Mouse (Mus musculus) right cerebral cortex, postnatal 14 days (tissue): Measurements from ENCODE around the gene Grk2.

Experiments
- DNase-seq: peaks from one replicate; pipeline ENCODE4 v3.0.0; 2022

Grk2 gene

DNA sequence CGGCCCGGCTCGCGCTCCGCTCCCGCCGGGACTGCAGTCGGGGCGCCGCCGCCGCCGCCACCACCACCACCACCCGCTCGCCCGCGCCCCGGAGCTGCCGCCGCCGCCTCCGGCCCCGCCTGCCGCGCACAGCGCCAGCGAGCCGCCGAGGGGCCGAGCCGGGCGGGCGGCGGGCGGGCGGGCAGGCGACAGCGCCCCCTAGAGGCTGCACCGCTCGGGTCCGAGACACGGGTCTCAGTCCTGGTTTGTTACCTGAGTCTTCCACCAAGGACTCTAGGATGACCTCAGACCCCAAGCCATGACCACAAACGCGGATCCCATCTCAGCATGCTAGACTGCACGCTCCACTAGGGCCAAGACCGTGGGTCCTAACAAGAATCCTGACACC is at the start of gene Grk2:
TSS of gene Grk2 (minus strand) at position 33 of the 388 bp plus-strand sequence.
- peak; percentile 82 for DNase-seq

DNA sequence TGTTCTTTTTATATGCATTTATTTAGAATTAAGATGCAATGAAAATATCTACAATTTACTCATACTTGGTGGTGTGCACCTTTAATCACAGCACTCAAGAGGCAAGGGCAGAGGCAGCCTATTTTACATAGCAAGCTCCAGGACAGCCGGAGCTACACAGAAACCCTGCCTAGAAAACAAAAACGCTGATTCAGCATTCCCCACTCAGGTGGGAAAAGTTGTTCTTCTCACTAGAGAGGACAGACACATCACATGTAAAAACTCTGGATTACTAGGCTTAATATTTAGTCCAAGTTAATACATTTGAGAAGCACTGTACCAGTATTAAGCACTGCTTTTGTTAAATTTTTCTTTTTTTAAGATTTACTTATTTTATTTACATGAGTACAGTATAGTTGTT is 43.4 kb upstream of the Grk2 start:
- DNase-seq: no peak

DNA sequence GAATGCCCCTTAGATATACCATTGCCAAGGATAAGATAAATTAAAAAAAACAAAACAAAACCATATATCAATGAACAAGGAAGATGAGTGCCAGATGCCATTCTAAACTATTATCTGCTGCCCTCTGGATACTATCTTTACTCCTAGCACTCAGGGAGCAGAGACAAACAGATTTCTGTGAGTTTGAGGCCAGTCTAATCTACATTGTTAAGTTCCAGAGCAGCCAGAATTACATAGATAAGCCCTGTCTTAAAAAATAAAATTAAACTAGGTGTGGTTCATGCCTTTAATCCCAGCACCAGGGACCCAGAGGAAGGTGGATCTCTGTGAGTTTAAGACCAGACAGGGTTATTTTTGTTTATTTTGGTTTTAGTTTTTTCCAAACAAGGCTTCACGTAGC is 40.5 kb upstream of the Grk2 start:
- DNase-seq: no peak

- peak; percentile 34 for DNase-seq
Observed at GRCm38 (mm10) chr19:4338162-4338561, 32.1 kb upstream of the Grk2 start.

DNA sequence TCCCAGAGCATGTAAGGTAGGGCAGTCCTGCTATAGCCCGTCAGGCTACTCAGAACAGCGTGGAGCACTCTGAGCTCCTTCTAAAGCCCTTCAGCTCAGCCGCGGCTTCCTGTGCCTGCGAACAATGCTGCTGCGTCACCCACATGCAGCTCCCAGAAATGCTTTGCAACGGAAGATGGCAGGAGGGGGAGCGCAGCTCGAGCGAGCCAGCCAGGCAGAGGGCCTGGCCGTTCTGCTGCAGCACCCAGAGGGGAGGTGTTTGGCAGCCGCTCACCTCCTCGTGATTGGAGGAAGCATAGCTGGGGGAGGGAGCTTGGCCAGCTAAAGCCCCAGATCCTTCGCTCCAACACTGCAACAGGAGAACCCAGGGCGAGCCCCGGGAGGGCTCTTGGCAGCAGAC is 27.8 kb upstream of the Grk2 start:
- DNase-seq: peak; percentile 86

DNA sequence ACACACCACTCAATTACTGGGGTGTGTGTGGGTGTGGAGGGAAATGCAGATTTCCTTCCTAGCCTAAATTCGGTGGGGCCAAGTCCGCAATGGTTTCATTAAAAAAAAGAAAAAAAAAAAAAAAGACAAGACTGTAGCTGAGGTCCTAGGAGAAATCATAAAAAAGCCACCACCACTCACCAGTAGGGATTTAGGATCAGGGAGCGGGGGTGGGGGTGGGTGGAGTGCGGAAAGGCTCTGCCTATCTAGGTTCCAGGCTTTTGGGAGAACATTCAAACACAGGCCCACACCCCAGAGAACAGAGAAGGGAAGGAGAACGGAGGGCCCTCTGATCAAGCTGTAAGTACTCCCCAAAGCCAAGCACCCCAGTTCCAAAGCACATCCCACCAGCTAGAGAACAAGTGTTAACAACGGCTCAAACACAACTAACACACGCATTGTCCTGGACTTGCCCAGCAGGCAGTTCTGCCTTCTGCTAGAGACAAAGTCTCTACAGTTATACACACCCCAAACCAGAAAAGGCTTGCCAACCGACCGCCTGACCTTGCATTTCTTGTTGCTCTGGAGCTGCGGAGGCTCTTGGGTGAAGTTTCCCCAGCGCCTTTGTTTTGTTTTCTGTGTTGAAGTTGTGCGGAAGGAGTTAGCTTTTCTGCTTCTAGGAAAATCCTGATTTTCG is 27.2 kb upstream of the Grk2 start:
- no peak for DNase-seq

GRCm38 (mm10) chr19:4332653-4333052 is 26.6 kb upstream of the Grk2 start:
- peak; percentile 48 for DNase-seq

- no peak for DNase-seq
Observed at GRCm38 (mm10) chr19:4331273-4331672, 25.3 kb upstream of the Grk2 start.

DNA sequence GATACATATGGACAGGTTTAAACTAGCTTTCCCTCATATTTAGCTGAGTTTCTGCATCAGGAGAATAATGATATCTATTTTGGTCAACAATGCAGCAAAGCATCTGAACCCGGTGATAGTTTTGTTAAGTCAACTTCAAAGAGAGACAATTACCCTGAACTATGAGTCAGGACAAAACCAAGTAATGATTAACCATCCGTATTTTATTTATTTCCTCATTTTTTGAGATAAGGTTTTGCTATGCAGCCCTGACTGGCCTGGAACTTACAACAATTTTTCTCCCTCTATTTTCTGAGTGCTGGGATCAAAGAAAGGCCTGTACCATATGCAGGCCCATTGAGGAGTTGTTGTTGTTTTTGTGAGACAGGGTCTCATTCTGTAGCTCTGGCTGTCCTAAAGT is 24.6 kb upstream of the Grk2 start:
- no peak for DNase-seq

DNA sequence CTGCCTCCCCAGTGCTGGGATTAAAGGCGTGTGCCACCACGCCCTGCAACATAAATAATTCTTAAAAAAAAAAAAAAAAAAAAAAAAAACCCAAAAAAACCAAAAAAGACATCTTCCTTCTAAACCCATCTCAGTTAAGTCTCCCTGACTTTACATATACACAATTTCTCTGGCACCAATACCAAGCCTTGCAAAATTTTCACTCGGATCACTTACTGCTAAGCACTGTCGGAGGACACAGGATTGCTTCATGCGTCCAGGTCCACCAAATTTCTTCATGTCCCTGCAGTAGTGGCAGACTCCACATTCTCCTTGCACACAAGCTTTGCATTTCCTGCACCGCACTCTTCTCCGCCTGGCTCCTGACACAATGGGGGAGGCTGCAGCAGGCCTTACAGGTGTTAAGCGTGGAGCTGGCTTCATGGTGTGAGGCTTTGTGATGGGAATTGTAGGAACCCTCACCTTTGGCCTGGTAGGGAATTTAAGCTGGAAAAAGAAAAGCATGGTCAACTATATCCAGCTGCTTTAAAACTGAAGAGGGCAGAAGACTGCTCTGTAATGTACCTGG is 22.8 kb upstream of the Grk2 start:
- DNase-seq: no peak

DNA sequence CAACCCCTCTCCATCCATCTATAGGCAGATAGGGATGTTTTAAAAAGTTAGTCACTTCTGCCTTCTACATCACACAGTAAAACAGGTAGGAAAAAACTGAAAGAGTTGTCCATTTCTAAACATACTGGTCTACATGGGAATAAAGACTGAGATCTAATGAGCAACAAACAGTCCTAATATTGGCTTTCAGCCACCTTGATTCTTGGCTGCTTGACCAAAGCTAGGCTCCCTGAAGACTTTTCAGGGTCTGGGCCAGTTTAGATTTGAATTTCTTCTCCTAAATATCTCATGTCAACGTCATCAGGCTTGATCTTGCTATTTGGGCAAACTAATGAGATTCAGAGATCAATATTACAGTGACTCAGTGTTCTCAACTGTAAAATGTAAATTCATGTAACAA is 20.9 kb upstream of the Grk2 start:
- DNase-seq: no peak

- no peak for DNase-seq
Observed at GRCm38 (mm10) chr19:4326106-4326505, 20.1 kb upstream of the Grk2 start.

- DNase-seq: no peak
Observed at GRCm38 (mm10) chr19:4322134-4322533, 16.1 kb upstream of the Grk2 start.

DNA sequence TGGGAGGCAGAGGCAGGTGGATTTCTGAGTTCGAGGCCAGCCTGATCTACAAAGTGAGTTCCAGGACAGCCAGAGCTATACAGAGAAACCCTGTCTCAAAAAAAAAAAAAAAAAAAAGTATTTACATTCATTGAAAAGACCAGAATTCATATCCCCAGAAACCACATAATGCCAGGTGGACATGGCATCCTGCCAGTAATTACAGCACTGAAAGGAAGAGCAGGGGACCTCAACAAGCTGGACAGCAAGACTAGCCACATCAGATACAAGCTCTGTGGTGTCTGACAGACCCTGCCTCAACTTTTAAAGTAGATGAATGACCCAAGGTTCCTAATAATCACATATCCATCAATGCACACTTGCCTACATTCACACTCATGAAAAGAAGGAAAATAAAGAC is 15.6 kb upstream of the Grk2 start:
- DNase-seq: no peak

- no peak for DNase-seq
Observed at GRCm38 (mm10) chr19:4319272-4319671, 13.2 kb upstream of the Grk2 start.

GRCm38 (mm10) chr19:4317181-4317580 is 11.2 kb upstream of the Grk2 start:
- DNase-seq: no peak

GRCm38 (mm10) chr19:4315223-4315944 is 9.4 kb upstream of the Grk2 start:
- DNase-seq: no peak

- DNase-seq: no peak
Observed at GRCm38 (mm10) chr19:4309776-4310185, 3.8 kb upstream of the Grk2 start.

DNA sequence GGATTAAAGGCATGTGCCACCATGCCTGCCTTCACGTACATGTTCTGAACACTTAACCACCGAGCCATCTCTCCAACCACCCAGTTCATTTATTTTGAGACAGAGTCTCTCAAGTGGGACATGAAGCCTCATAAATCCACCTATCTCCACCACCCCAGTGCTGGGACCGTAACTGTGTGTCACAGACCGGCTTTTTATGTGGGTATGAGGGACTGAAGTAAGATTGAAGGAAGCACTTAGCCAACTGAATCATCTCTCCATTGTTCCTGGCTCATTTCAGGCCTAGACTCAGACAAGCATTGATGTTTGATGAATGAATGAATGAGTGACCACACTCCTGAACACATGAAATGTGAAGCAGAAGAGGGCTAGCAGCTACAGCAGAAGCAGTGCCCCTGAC is 3.3 kb upstream of the Grk2 start:
- DNase-seq: no peak

GRCm38 (mm10) chr19:4305491-4306189 is 382 bp downstream of the Grk2 start:
- DNase-seq: no peak

- DNase-seq: no peak
Observed at GRCm38 (mm10) chr19:4304871-4305321, 1.1 kb downstream of the Grk2 start.

DNA sequence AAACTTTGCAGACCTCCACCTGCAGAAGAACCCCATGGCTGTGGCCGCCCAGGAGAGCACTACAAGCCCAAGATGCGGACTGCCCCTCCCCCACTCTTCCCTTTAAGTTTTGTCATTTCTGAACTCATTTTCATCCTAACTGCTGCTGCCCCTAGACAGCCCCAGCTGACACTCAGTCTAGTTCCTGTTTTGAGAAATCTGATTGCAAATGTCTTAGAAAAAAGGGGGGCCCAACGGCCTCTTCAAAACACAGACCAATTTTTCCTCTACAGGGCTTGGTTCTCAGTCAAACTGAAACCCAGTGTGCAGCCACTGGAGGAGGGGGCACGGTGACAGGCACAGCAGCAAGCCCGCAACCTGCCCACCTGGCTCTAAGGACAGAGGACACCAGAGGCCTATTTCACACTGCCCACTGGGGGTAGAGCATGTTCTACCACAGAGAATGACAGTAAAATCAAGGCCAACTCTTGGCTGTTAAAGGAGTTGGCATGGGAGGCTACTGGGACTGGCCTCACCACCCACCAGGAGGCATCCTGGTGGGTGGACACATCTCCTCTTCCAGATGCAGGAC is 1.7 kb downstream of the Grk2 start:
- no peak for DNase-seq

DNA sequence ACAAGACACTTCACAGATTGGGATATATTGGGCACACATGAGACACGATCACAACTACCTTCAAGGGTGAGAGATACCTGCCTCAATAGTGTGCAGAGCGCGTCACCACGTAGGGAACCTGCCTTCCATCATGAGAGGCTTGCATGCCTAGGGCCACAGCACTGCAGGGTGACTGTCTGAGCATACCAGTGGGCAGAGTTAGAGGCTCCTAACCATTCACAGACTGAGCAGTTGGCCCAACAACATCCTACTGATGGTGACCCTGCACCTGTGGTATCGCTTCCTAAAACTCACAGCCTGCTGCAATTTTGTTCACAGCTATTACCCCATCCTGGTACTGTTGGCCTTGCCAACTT is 2.4 kb downstream of the Grk2 start:
- DNase-seq: no peak
